Mouse (Mus musculus) CH12.LX (cell line): ENCODE data around the gene Nav3.
"Not testable (repeated sequence)": the region's sequence is repeated elsewhere in the genome, so short reads cannot be mapped to it uniquely, and the experiment has no call there.

Experiments
- CTCF ChIP-seq, 2 experiments: IDR thresholded peaks in 1 of 2; conservative IDR thresholded peaks in 1 of 2; 2 replicates each; pipeline ENCODE4 v1.5.1; 2011 to 2012; ENCODE audit warnings: low read depth in 2 of 2, low read length in 2 of 2, improper control_type of control experiment in 1 of 2, inconsistent platforms in 1 of 2, mild to moderate bottlenecking in 1 of 2, moderate library complexity in 1 of 2
- E2F4 ChIP-seq: IDR thresholded peaks from 2 replicates; pipeline ENCODE4 v1.6.1; 2011; ENCODE audit warnings: low read depth, low read length, improper control_type of control experiment; ENCODE audit not compliant: insufficient replicate concordance
- KAT2A ChIP-seq: IDR thresholded peaks from 2 replicates; pipeline ENCODE4 v1.6.1; 2012; ENCODE audit warnings: low read length, improper control_type of control experiment, inconsistent platforms; ENCODE audit not compliant: insufficient replicate concordance
- USF1 ChIP-seq: IDR thresholded peaks from 2 replicates; pipeline ENCODE4 v1.6.1; 2014; ENCODE audit warnings: low read depth, mild to moderate bottlenecking, inconsistent platforms, low read length, improper control_type of control experiment
- USF2 ChIP-seq: conservative IDR thresholded peaks from 2 replicates; pipeline ENCODE4 v1.6.1; 2011; ENCODE audit warnings: low read depth, low read length, improper control_type of control experiment
- ZMIZ1 ChIP-seq: IDR thresholded peaks from 2 replicates; pipeline ENCODE4 v1.6.1; 2012; ENCODE audit warnings: low read depth, mild to moderate bottlenecking, inconsistent platforms, low read length, improper control_type of control experiment

GRCm38 (mm10) chr10:110024897-110025296, 431.1 kb downstream of the Nav3 start:
- TF ChIP-seq ZMIZ1; CTCF (conservative IDR thresholded peaks at IDR 0.05 in 1 of 2, IDR thresholded peaks at IDR 0.05 in 1 of 2; ENCODE audit: low read depth in 2 of 2, low read length in 2 of 2); USF1; KAT2A; USF2; E2F4: not testable (repeated sequence)
